Mouse (Mus musculus) heart, embryonic 10.5 days (tissue): Measurements from ENCODE around the gene Pitx1. TPM values are rescaled to one million over a fixed set of nuclear protein-coding genes. Genes with fewer than 3 reads are reported as not detected.

Experiments used
- DNase-seq: peaks from one replicate; pipeline ENCODE4 v3.0.0-alpha.2; 2017; ENCODE audit warnings: low spot score
- H3K27ac ChIP-seq: fragments of 300-500 bp; sonication (generic); 2 replicates; pipeline ENCODE4 v1.5.1; 2016; ENCODE audit warnings: mild to moderate bottlenecking
- H3K27me3 ChIP-seq: fragments of 300-500 bp; sonication (generic); 2 replicates; pipeline ENCODE4 v1.6.1; 2016; ENCODE audit warnings: mild to moderate bottlenecking; ENCODE audit not compliant: poor library complexity, insufficient read depth, severe bottlenecking
- H3K36me3 ChIP-seq: fragments of 300-500 bp; sonication (generic); 2 replicates; pipeline ENCODE4 v1.6.1; 2016; ENCODE audit warnings: mild to moderate bottlenecking, moderate library complexity
- H3K4me1 ChIP-seq: fragments of 300-500 bp; sonication (generic); 2 replicates; pipeline ENCODE4 v1.6.1; 2016; ENCODE audit warnings: mild to moderate bottlenecking
- H3K4me3 ChIP-seq: fragments of 300-500 bp; sonication (generic); 2 replicates; pipeline ENCODE4 v1.5.1; 2016; ENCODE audit warnings: mild to moderate bottlenecking, moderate library complexity
- H3K9me3 ChIP-seq: fragments of 300-500 bp; sonication (generic); 2 replicates; pipeline ENCODE4 v1.6.1; 2016; ENCODE audit warnings: mild to moderate bottlenecking, moderate library complexity
- WGBS: fragments of 180-500 bp; shearing (Covaris S2); methylation state at CpG from one replicate; pipeline ENCODE4 v1.1.7; 2016; 5-methylcytosine and 5-hydroxymethylcytosine counted together
- polyA plus RNA-seq: library from polyadenylated mRNA; unstranded; fragments of >200 nt; fragmentation: Nextera tagmentation; extraction: Ambion mirVana; gene quantifications from 2 replicates; pipeline ENCODE4 v1.2.1, GENCODE M21; 2016

The Pitx1 gene
- 0.53 and 3.8 TPM in 2 replicates for polyA plus RNA-seq

- H3K9me3 ChIP-seq = no peaks in the 10 kb centered on the region
- 0 out of 2 replicates have a peak within 1 kb of the TSS, but pooled peaks have one; percentile 36 for H3K27ac ChIP-seq
- WGBS = 1% methylated on average over 36 of the region's 36 CpGs
- H3K36me3 ChIP-seq = no peaks in the 10 kb centered on the region
- peaks cover 24% of the 10 kb centered on the region for H3K4me1 ChIP-seq
- H3K27me3 ChIP-seq = peaks cover 100% of the 10 kb centered on the region
- no peak for DNase-seq
- H3K4me3 ChIP-seq = peak within 1 kb of the TSS; percentile 48
Measured at GRCm38 (mm10) chr13:55836142-55836625, at the start of gene Pitx1. Pitx1 (minus strand) TSS chr13:55836192.

DNA sequence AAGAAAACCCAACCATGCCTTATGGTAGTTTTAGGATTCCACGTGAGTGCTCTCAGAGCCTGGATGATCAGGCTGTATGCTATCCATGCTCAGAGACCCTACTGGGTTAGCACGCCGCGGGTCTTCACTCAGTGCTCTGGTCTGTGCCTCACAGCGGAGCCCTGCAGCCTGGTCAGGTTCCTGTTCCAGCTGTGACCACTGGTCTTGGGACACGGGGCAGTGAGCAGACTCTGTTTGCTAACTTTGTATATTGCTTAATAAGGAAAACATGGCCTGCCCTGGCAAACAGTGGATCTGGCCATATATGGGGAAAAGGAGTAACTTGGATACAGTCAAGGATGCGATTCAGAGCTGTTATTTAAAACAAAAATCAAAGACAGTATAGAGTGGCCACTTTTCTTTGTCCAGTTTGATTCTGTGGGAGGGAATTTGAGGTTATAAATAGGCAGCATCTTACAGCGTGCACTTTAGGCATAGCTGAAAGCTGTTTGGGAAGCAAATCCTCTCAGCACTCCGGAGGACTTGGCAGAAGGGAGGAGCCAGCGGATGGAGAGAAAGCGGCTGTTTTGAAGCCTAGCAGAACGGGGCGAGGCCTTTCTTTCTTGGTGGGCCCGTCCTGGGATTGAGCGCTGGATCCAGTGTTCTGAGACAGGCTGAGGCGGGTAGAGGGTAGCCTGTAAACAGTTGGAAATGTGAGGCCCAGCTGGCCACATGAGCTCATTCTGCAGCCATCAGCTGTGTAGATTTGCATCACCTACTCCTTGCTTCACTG, 45.6 kb upstream of the Pitx1 start:
- no peaks in the 10 kb centered on the region for H3K9me3 ChIP-seq
- 58% methylated on average over 16 of the region's 16 CpGs for WGBS
- no peaks in the 10 kb centered on the region for H3K36me3 ChIP-seq
- peaks cover 10% of the 10 kb centered on the region; the same call in 1 of the 2 replicates for H3K27me3 ChIP-seq
- H3K27ac ChIP-seq = peak overlapping the region; percentile 64
- H3K4me1 ChIP-seq = peaks cover 23% of the 10 kb centered on the region
- DNase-seq = no peak
- H3K4me3 ChIP-seq = no peak overlapping the region

DNA sequence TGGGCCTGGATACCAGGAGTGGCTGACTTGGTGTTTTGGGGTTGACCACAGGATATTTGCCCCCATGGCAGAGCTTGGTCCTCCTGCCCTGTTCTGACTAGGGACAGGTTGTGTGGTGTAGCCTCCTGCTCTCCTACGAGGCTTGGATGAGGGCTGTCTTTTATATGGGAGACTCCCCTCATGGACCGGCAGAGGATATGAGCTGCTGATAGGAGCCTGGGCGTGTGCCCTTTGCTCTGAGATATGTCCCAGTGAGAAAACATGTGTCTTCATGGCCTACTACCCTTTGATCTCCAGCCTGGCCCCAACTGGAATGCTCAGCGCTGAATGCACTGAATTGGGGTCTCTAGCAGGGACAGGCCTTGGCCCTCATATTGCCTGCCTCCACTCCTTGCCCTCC, 42.4 kb upstream of the Pitx1 start:
- peaks cover 8% of the 10 kb centered on the region; the same call in 1 of the 2 replicates for H3K27me3 ChIP-seq
- WGBS = 64% methylated on average over 4 of the region's 4 CpGs
- no peak overlapping the region for H3K4me3 ChIP-seq
- peak overlapping the region; percentile 29; the same call in 1 of the 2 replicates for H3K27ac ChIP-seq
- no peak for DNase-seq
- no peaks in the 10 kb centered on the region for H3K36me3 ChIP-seq
- H3K9me3 ChIP-seq = no peaks in the 10 kb centered on the region
- H3K4me1 ChIP-seq = peaks cover 23% of the 10 kb centered on the region

DNA sequence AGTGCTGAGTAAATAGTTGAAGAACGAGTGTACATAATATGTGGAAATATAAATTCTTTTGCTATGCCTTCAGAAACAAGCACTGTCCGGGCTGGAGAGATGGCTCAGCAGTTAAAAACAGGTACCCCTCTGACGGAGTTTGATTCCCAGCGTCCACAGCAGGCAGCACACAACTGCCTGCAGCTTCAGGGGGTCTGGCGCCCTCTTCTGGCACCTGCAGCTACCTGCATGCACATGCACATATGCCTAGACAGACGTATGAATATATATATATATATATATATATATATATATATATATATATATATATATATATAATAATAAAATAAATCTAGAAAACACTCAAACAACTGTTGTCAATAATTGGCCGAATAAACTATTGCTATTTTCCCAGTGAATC, 35.4 kb upstream of the Pitx1 start:
- no peak for DNase-seq
- Histone ChIP-seq H3K27ac (no peak overlapping the region), H3K4me3 (no peak overlapping the region), H3K9me3 (no peaks in the 10 kb centered on the region; the same call in 1 of the 2 replicates), H3K36me3 (no peaks in the 10 kb centered on the region), H3K4me1 (peaks cover 16% of the 10 kb centered on the region), H3K27me3 (0 out of 2 replicates have a peak, but pooled peaks cover 9% of the 10 kb centered on the region)
- WGBS = 78% methylated on average over 7 of the region's 7 CpGs

DNA sequence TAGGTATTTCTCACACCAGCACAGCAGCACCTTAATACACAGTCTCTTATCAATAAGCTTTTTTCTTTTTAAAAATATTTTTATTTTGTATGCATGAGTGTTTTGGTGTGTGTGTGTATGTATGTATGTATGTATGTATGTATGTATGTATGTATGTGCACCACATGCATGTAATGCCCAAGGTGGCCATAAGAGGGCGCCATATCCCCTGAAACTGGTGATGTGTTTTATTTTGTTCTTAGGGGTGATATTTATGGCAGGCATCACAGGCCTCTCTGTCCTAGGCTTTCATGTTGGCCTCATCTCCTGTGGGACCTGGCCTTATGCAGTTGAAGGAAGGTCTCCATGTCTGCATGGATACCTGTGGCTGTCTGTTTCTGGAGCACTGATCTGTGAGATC, 34.0 kb upstream of the Pitx1 start:
- no peaks in the 10 kb centered on the region for H3K36me3 ChIP-seq
- H3K27ac ChIP-seq = no peak overlapping the region
- H3K4me3 ChIP-seq = no peak overlapping the region
- 0 out of 2 replicates have a peak, but pooled peaks cover 9% of the 10 kb centered on the region for H3K27me3 ChIP-seq
- DNase-seq = no peak
- no peaks in the 10 kb centered on the region; the same call in 1 of the 2 replicates for H3K9me3 ChIP-seq
- WGBS = 70% methylated on average over 1 of the region's 1 CpGs
- H3K4me1 ChIP-seq = peaks cover 16% of the 10 kb centered on the region

- no peaks in the 10 kb centered on the region; the same call in 1 of the 2 replicates for H3K9me3 ChIP-seq
- 66% methylated on average over 13 of the region's 13 CpGs for WGBS
- H3K27ac ChIP-seq = no peak overlapping the region
- H3K4me3 ChIP-seq = no peak overlapping the region
- H3K27me3 ChIP-seq = 0 out of 2 replicates have a peak, but pooled peaks cover 14% of the 10 kb centered on the region
- H3K36me3 ChIP-seq = no peaks in the 10 kb centered on the region
- H3K4me1 ChIP-seq = peaks cover 16% of the 10 kb centered on the region
- no peak for DNase-seq
Measured at GRCm38 (mm10) chr13:55867540-55868103, 31.6 kb upstream of the Pitx1 start.

- no peaks in the 10 kb centered on the region for H3K9me3 ChIP-seq
- no peak overlapping the region for H3K27ac ChIP-seq
- H3K4me3 ChIP-seq = no peak overlapping the region
- DNase-seq = no peak
- WGBS = 77% methylated on average over 10 of the region's 10 CpGs
- H3K36me3 ChIP-seq = no peaks in the 10 kb centered on the region
- peaks cover 65% of the 10 kb centered on the region for H3K27me3 ChIP-seq
- 0 out of 2 replicates have a peak, but pooled peaks cover 6% of the 10 kb centered on the region for H3K4me1 ChIP-seq
Measured at GRCm38 (mm10) chr13:55860483-55860882, 24.5 kb upstream of the Pitx1 start.

GRCm38 (mm10) chr13:55858463-55858862, 22.5 kb upstream of the Pitx1 start:
- H3K9me3 ChIP-seq = no peaks in the 10 kb centered on the region
- WGBS = 80% methylated on average over 5 of the region's 5 CpGs
- peaks cover 77% of the 10 kb centered on the region for H3K27me3 ChIP-seq
- H3K36me3 ChIP-seq = no peaks in the 10 kb centered on the region
- 0 out of 2 replicates have a peak, but pooled peaks cover 6% of the 10 kb centered on the region for H3K4me1 ChIP-seq
- no peak for DNase-seq
- H3K27ac ChIP-seq = no peak overlapping the region
- no peak overlapping the region for H3K4me3 ChIP-seq

- no peak for DNase-seq
- Histone ChIP-seq H3K4me1 (0 out of 2 replicates have a peak, but pooled peaks cover 6% of the 10 kb centered on the region), H3K36me3 (no peaks in the 10 kb centered on the region), H3K27ac (no peak overlapping the region), H3K27me3 (peaks cover 82% of the 10 kb centered on the region), H3K9me3 (no peaks in the 10 kb centered on the region), H3K4me3 (no peak overlapping the region)
- WGBS = 57% methylated on average over 7 of the region's 7 CpGs
Measured at GRCm38 (mm10) chr13:55855793-55856192, 19.8 kb upstream of the Pitx1 start.

- no peak overlapping the region for H3K27ac ChIP-seq
- peaks cover 18% of the 10 kb centered on the region for H3K4me1 ChIP-seq
- peaks cover 78% of the 10 kb centered on the region for H3K27me3 ChIP-seq
- no peaks in the 10 kb centered on the region for H3K36me3 ChIP-seq
- no peak for DNase-seq
- WGBS = 67% methylated on average over 3 of the region's 3 CpGs
- H3K9me3 ChIP-seq = no peaks in the 10 kb centered on the region
- H3K4me3 ChIP-seq = no peak overlapping the region
Measured at GRCm38 (mm10) chr13:55852205-55852604, 16.2 kb upstream of the Pitx1 start.

DNA sequence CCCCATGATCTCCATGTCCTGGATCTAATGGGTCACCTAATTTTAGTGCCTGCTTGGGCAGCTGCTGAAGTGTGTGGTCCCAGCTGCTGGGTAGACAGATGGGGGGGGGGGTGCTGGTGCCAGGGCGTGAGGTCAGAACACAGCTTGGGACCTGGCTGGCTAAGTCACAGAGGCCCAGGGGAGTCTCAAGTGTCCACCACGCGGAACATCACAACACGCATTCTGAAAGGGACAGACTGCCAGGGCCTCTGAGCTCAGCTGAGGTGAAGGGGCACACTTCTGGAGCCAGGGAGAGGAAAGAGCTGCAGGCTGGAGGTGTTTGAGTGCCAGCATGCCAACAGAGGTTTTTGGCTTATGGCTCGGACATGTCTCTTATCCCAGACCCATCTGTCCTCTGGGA, 14.7 kb upstream of the Pitx1 start:
- Histone ChIP-seq H3K9me3 (no peaks in the 10 kb centered on the region), H3K4me3 (no peak overlapping the region), H3K4me1 (peaks cover 29% of the 10 kb centered on the region), H3K27me3 (peaks cover 78% of the 10 kb centered on the region), H3K36me3 (no peaks in the 10 kb centered on the region), H3K27ac (no peak overlapping the region)
- no peak for DNase-seq
- 74% methylated on average over 5 of the region's 5 CpGs for WGBS

DNA sequence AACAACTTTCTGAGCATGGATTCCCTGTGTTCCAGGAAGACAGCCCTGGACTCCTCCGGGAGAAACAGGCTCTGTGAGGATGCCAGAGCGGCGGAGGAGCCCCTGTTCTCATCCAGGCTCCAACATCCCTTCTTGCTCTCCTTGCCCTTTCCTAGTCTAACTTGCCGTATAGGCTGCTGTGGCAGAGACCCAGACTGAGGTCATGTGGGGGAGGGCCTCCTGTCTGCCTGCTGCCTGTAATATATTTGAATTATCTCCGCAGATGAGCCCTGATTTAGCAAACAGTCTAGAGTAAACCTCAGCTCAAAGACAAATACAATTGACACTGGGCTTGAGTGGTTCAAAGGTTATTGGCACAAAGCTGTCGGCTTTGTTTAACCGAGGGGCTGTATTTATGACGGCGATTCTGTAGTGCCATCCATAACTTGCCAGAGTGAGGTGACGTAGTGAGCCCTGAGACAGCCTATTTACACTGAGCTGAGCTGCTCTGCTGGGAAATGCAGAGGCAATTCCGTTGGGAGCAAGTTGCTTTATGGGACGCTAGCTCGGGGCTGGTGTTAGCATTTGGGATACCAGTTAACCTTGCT, 12.7 kb upstream of the Pitx1 start:
- H3K4me1 ChIP-seq = peaks cover 29% of the 10 kb centered on the region
- H3K27ac ChIP-seq = 0 out of 2 replicates have a peak overlapping the region, but pooled peaks have one; percentile 7
- peaks cover 79% of the 10 kb centered on the region for H3K27me3 ChIP-seq
- 0 out of 2 replicates have a peak, but pooled peaks cover 2% of the 10 kb centered on the region for H3K9me3 ChIP-seq
- DNase-seq = no peak
- no peak overlapping the region for H3K4me3 ChIP-seq
- 74% methylated on average over 13 of the region's 13 CpGs for WGBS
- H3K36me3 ChIP-seq = no peaks in the 10 kb centered on the region
